Mouse (Mus musculus): Measurements from ENCODE around the gene Ssbp3. TPM values are rescaled to one million over a fixed set of nuclear protein-coding genes. Genes with fewer than 3 reads are reported as not detected.

The Ssbp3 gene
- total and polyA plus RNA-seq, 3 experiments = 30.5 to 242 (median 116) TPM

DNA sequence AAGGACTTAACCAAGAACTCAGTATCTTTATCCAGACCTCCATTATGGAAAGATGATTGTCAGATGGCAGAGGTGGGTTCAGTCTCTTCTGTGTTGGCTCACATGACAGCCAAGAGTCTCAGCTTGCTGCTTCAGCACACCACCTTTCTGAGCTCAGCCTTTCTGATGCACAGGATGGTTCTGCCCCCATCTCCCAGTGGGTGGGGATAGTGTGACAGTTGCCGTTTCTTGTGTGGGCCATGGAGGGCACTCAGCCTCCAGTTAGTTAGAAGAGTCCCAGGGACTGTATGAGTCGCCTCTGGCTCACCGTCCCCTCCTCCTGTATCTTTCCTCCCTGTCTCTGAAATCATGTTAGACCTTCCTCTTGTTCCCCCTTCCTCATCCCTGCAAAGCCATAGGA is 55.9 kb downstream of the Ssbp3 start:
- H3K9ac ChIP-seq (ENCODE audit: control insufficient read depth, low read depth, low read length, poor library complexity, severe bottlenecking) = no peak overlapping the region
- TF ChIP-seq MAX (IDR thresholded peaks at IDR 0.05; ENCODE audit: low read length) (no peak), POLR2A (IDR thresholded peaks at IDR 0.05; ENCODE audit: control insufficient read depth in 1 of 2, insufficient read depth in 1 of 2, low read depth in 1 of 2, low read length in 2 of 2, poor library complexity in 1 of 2) (no peak), MYC (IDR thresholded peaks at IDR 0.05; ENCODE audit: low read depth, low read length) (no peak), MEF2A (IDR thresholded peaks at IDR 0.05; ENCODE audit: extremely low read depth, insufficient replicate concordance, low read depth, low read length, poor library complexity, severe bottlenecking) (no peak), RAD21 (IDR thresholded peaks at IDR 0.05; ENCODE audit: low read depth, low read length) (no peak), POLR2AphosphoS5 (IDR thresholded peaks at IDR 0.05; ENCODE audit: borderline replicate concordance, low read depth, low read length) (no peak), SMC3 (IDR thresholded peaks at IDR 0.05; ENCODE audit: low read depth, low read length) (no peak), ELF1 (IDR thresholded peaks at IDR 0.05; ENCODE audit: low read depth, low read length) (no peak), TBP (IDR thresholded peaks at IDR 0.05; ENCODE audit: low read depth, low read length) (no peak), ZC3H11A (IDR thresholded peaks at IDR 0.05; ENCODE audit: low read depth, low read length) (no peak), CHD1 (IDR thresholded peaks at IDR 0.05; ENCODE audit: low read depth, low read length) (no peak), NELFE (IDR thresholded peaks at IDR 0.05; ENCODE audit: low read depth, low read length) (no peak), JUND (IDR thresholded peaks at IDR 0.05; ENCODE audit: low read depth, low read length) (no peak), E2F4 (IDR thresholded peaks at IDR 0.05; ENCODE audit: borderline replicate concordance, low read depth, low read length) (no peak), MAFK (IDR thresholded peaks at IDR 0.05; ENCODE audit: borderline replicate concordance, low read depth, low read length) (no peak), POLR2AphosphoS2 (IDR thresholded peaks at IDR 0.05; ENCODE audit: low read length) (no peak), GABPA (IDR thresholded peaks at IDR 0.05; ENCODE audit: low read depth, low read length) (no peak)
- no peaks in the 10 kb centered on the region for H3K27me3 ChIP-seq (ENCODE audit: control insufficient read depth in 1 of 2, insufficient read depth in 2 of 2, low read length in 2 of 2)
- no peaks in the 10 kb centered on the region for H3K4me1 ChIP-seq (ENCODE audit: control insufficient read depth in 1 of 2, insufficient read depth in 2 of 2, low read length in 2 of 2)
- no peak for DNase-seq (ENCODE audit: low read depth, low spot score)
- H3K27ac ChIP-seq (ENCODE audit: control insufficient read depth, low read depth, low read length) = no peak overlapping the region
- H3K9me3 ChIP-seq (replicated peaks; ENCODE audit: insufficient read depth, low read length) = no peaks in the 10 kb centered on the region
- H3K4me3 ChIP-seq (ENCODE audit: control insufficient read depth in 1 of 2, insufficient read depth in 1 of 2, low read depth in 2 of 2, low read length in 2 of 2) = no peak overlapping the region
- H3K79me2 ChIP-seq (ENCODE audit: control insufficient read depth, insufficient read depth, low read length, poor library complexity) = peaks cover 3% of the 10 kb centered on the region; the same call in 1 of the 2 replicates
- no peaks in the 10 kb centered on the region; a peak in 1 of 4 replicates for H3K36me3 ChIP-seq (ENCODE audit: control insufficient read depth in 1 of 2, insufficient read depth in 2 of 2, low read length in 2 of 2)

DNA sequence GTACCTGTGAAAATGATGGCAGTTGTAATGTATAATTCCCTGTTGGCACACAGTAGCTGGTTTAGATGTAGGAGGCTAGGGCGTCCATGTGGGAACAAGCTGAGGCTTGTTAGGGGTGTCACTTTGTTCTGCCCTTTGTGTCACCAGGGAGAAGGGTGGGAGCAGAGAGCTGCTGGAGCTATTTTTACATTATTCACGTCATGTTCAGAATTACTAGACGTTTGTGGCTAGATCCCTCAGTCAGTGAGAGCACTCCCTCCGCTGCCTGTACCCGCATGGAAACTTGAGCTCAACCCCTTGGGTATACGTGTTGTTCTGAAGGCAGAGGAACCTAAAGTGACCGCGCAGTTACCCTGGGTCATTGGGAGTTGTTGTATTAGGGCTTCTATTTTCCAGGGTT is 58.4 kb downstream of the Ssbp3 start:
- H3K27ac ChIP-seq (ENCODE audit: control insufficient read depth, low read depth, low read length) = no peak overlapping the region
- H3K4me1 ChIP-seq (ENCODE audit: control insufficient read depth in 1 of 2, insufficient read depth in 2 of 2, low read length in 2 of 2) = no peaks in the 10 kb centered on the region
- H3K4me3 ChIP-seq (ENCODE audit: control insufficient read depth in 1 of 2, insufficient read depth in 1 of 2, low read depth in 2 of 2, low read length in 2 of 2) = no peak overlapping the region
- peaks cover 0 to 2% of the 10 kb centered on the region in 2 experiments; a peak in 2 of 4 replicates for H3K36me3 ChIP-seq (ENCODE audit: control insufficient read depth in 1 of 2, insufficient read depth in 2 of 2, low read length in 2 of 2)
- H3K79me2 ChIP-seq (ENCODE audit: control insufficient read depth, insufficient read depth, low read length, poor library complexity) = peaks cover 7% of the 10 kb centered on the region; the same call in 1 of the 2 replicates
- TF ChIP-seq GABPA (IDR thresholded peaks at IDR 0.05; ENCODE audit: low read depth, low read length) (no peak), CHD2 (IDR thresholded peaks at IDR 0.05; ENCODE audit: low read length) (no peak), MYC (IDR thresholded peaks at IDR 0.05; ENCODE audit: low read depth, low read length) (no peak), MEF2A (IDR thresholded peaks at IDR 0.05; ENCODE audit: extremely low read depth, insufficient replicate concordance, low read depth, low read length, poor library complexity, severe bottlenecking) (no peak), ZMIZ1 (IDR thresholded peaks at IDR 0.05; ENCODE audit: low read depth, low read length) (no peak), TCF12 (IDR thresholded peaks at IDR 0.05; ENCODE audit: low read depth, low read length) (no peak), EP300 (IDR thresholded peaks at IDR 0.05; ENCODE audit: low read depth in 1 of 2, low read length in 2 of 2) (no peak), ZNF384 (IDR thresholded peaks at IDR 0.05; ENCODE audit: low read depth, low read length) (no peak), RCOR1 (IDR thresholded peaks at IDR 0.05; ENCODE audit: low read depth, low read length) (no peak), MYB (IDR thresholded peaks at IDR 0.05; ENCODE audit: low read depth, low read length) (no peak), GATA1 (IDR thresholded peaks at IDR 0.05; ENCODE audit: low read depth, low read length) (no peak), NELFE (IDR thresholded peaks at IDR 0.05; ENCODE audit: low read depth, low read length) (no peak), POLR2A (IDR thresholded peaks at IDR 0.05; ENCODE audit: control insufficient read depth in 1 of 2, insufficient read depth in 1 of 2, low read depth in 1 of 2, low read length in 2 of 2, poor library complexity in 1 of 2) (no peak), MAFK (IDR thresholded peaks at IDR 0.05; ENCODE audit: borderline replicate concordance, low read depth, low read length) (no peak), POLR2AphosphoS2 (IDR thresholded peaks at IDR 0.05; ENCODE audit: low read length) (no peak)
- no peak overlapping the region for H3K9ac ChIP-seq (ENCODE audit: control insufficient read depth, low read depth, low read length, poor library complexity, severe bottlenecking)
- H3K9me3 ChIP-seq (replicated peaks; ENCODE audit: insufficient read depth, low read length) = no peaks in the 10 kb centered on the region
- DNase-seq (ENCODE audit: low read depth, low spot score) = no peak
- H3K27me3 ChIP-seq (ENCODE audit: control insufficient read depth in 1 of 2, insufficient read depth in 2 of 2, low read length in 2 of 2) = no peaks in the 10 kb centered on the region

Measured in MEL (cell line).